8 mouse cellular contexts compared by ENCODE assay signal in the genomic region with DNA sequence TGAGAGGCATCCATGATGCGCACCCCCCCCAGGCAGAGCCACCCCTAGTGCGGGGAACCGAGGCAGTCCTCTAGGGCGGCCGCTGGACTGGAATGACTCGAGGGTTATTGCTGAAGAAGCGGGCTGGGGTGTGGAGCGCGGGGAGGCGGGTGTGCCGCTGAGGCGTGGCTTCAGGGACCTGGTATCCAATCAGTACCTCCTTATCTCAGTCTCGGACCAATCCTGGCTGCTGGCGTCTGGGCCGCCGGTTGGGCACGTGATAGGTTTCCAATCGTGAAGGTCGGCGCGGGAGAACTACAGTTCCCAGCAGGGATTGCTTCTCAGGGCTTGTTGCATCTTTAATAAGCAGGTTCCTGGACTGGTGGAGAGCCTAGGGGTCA. TPM values are rescaled to one million over a fixed set of nuclear protein-coding genes. Genes with fewer than 3 reads are reported as not detected.
A peak's percentile ranks its signal among the peaks of the same experiment; 100 is the strongest.
DNase-seq lines count a peak whose midpoint lies in the region; ATAC-seq lines count a peak whose summit lies in the region.

No protein-coding gene starts in this region.

- H3K27ac ChIP-seq in hindbrain, embryonic 15.5 days (replicated peaks): peak overlapping the region; percentile 94

- peak overlapping the region; percentile 83 for H3K4me2 ChIP-seq in hindbrain, embryonic 15.5 days

- peaks cover 19% of the 10 kb centered on the region for H3K4me1 ChIP-seq in hindbrain, embryonic 15.5 days (replicated peaks)

- H3K9me3 ChIP-seq in hindbrain, embryonic 15.5 days: no peaks in the 10 kb centered on the region

- peak overlapping the region; percentile 77 for H3K4me3 ChIP-seq in hindbrain, embryonic 15.5 days

- H3K9ac ChIP-seq in hindbrain, embryonic 15.5 days: peak overlapping the region; percentile 85

- peaks cover 16% of the 10 kb centered on the region; the same call in 1 of the 2 replicates for H3K36me3 ChIP-seq in hindbrain, embryonic 15.5 days

- H3K27me3 ChIP-seq in hindbrain, embryonic 15.5 days: 0 out of 2 replicates have a peak, but pooled peaks cover 2% of the 10 kb centered on the region

- peak; percentile 99 for ATAC-seq in hindbrain, embryonic 15.5 days (ENCODE audit: low FRiP score, low read depth)

- WGBS in hindbrain, embryonic 15.5 days: under 1% methylated on average over 21 of the region's 21 CpGs

- DNase-seq in T-cell, adult 2 months (ENCODE audit: low spot score): peak; percentile 95
- DNase-seq in cerebellum, postnatal 36 days: peak; percentile 95 to 96
- DNase-seq in frontal cortex, postnatal 36 days (ENCODE audit: low spot score in 2 of 2): peak; percentile 94 to 98
- DNase-seq in left cerebral cortex, adult 11 months (ENCODE audit: low spot score): peak; percentile 95
- peak; percentile 95 to 97 for DNase-seq in lung, postnatal 4 days
- DNase-seq in retina, postnatal 7 days (ENCODE audit: low read depth, low spot score): peak; percentile 86
- DNase-seq in urinary bladder, adult 2 months (ENCODE audit: low spot score): peak; percentile 79

RNA-seq across cellular contexts. Expression of a gene that starts 0.4 kb away (rescaled TPM):
- polyA plus RNA-seq in hindbrain, embryonic 15.5 days (2015; fragmentation: Nextera tagmentation; extraction: Ambion mirVana): 154 and 160 TPM in 2 replicates
- polyA plus RNA-seq in urinary bladder, adult 2 months (2012; rRNA removed): 56.0 and 74.3 TPM in 2 replicates

RNA-seq across cellular contexts. Expression of a gene that starts 4.8 kb away (rescaled TPM):
- polyA plus RNA-seq in hindbrain, embryonic 15.5 days (2015; fragmentation: Nextera tagmentation; extraction: Ambion mirVana): 39.7 and 39.8 TPM in 2 replicates
- 20.2 and 21.1 TPM in 2 replicates for polyA plus RNA-seq in urinary bladder, adult 2 months (2012; rRNA removed)

Comparison
In these comparisons a context has a peak if more than half of its experiments do, and no peak if none do; other contexts are left out.
1. Peak in every context shown above with its lines: DNase-seq, ATAC-seq, H3K4me3 ChIP-seq and H3K27ac ChIP-seq.